Mouse (Mus musculus) forebrain, embryonic 15.5 days (tissue): ENCODE measurements around the gene Slc45a1. TPM values are rescaled to one million over a fixed set of nuclear protein-coding genes. Genes with fewer than 3 reads are reported as not detected.

Experiments used
- ATAC-seq: fragments of 200-750 bp; cut with Nextera tagmentation; replicated peaks from 2 replicates; pipeline ENCODE4 v1.8.0; 2017; ENCODE audit warnings: mild to moderate bottlenecking, moderate TSS enrichment, moderate library complexity
- H3K27ac ChIP-seq: fragments of 300-500 bp; sonication (generic); replicated peaks from 2 replicates; pipeline ENCODE4 v1.5.1; 2015; ENCODE audit warnings: mild to moderate bottlenecking, inconsistent platforms
- H3K27me3 ChIP-seq: fragments of 300-500 bp; sonication (generic); 2 replicates; pipeline ENCODE4 v1.6.1; 2015; ENCODE audit warnings: inconsistent platforms
- H3K36me3 ChIP-seq: fragments of 300-500 bp; sonication (generic); 2 replicates; pipeline ENCODE4 v1.6.1; 2015; ENCODE audit warnings: mild to moderate bottlenecking, inconsistent platforms
- H3K4me1 ChIP-seq: fragments of 300-500 bp; sonication (generic); 2 replicates; pipeline ENCODE4 v1.6.1; 2015; ENCODE audit warnings: inconsistent platforms
- H3K4me2 ChIP-seq: fragments of 300-500 bp; sonication (generic); replicated peaks from 2 replicates; pipeline ENCODE4 v1.6.1; 2015; ENCODE audit warnings: mild to moderate bottlenecking, inconsistent platforms
- H3K4me3 ChIP-seq: fragments of 300-500 bp; sonication (generic); 2 replicates; pipeline ENCODE4 v1.5.1; 2015; ENCODE audit warnings: mild to moderate bottlenecking, inconsistent platforms
- H3K9ac ChIP-seq: fragments of 300-500 bp; sonication (generic); replicated peaks from 2 replicates; pipeline ENCODE4 v1.6.1; 2015; ENCODE audit warnings: mild to moderate bottlenecking, inconsistent platforms
- H3K9me3 ChIP-seq: fragments of 300-500 bp; sonication (generic); 2 replicates; pipeline ENCODE4 v1.6.1; 2016; ENCODE audit warnings: inconsistent platforms
- WGBS: fragments of 180-500 bp; shearing (Covaris S2); methylation state at CpG from one replicate; pipeline ENCODE4 v1.1.7; 2015; ENCODE audit warnings: mixed read lengths; 5-methylcytosine and 5-hydroxymethylcytosine counted together
- polyA plus RNA-seq: library from polyadenylated mRNA; unstranded; fragments of >200 nt; fragmentation: Nextera tagmentation; extraction: Ambion mirVana; gene quantifications from 2 replicates; pipeline ENCODE4 v1.2.1, GENCODE M21; 2015

Gene Slc45a1
- polyA plus RNA-seq, 1 experiment from 2014 or later, result 19.0 TPM

GRCm38 (mm10) chr4:150678789-150679188, 26.8 kb upstream of the Slc45a1 start:
- H3K4me3 ChIP-seq, result no peak overlapping the region
- no peak overlapping the region for H3K9ac ChIP-seq
- ATAC-seq, result no peak
- H3K4me1 ChIP-seq, result peaks cover 5% of the 10 kb centered on the region; the same call in 1 of the 2 replicates
- no peaks in the 10 kb centered on the region for H3K36me3 ChIP-seq
- H3K4me2 ChIP-seq, result no peak overlapping the region
- WGBS, result 97% methylated on average over 20 of the region's 20 CpGs
- H3K27ac ChIP-seq, result no peak overlapping the region
- no peaks in the 10 kb centered on the region for H3K9me3 ChIP-seq
- no peaks in the 10 kb centered on the region for H3K27me3 ChIP-seq

GRCm38 (mm10) chr4:150677846-150678224, 25.9 kb upstream of the Slc45a1 start:
- ATAC-seq, result no peak
- Histone ChIP-seq H3K9me3 (no peaks in the 10 kb centered on the region), H3K27me3 (no peaks in the 10 kb centered on the region), H3K27ac (no peak overlapping the region), H3K4me2 (no peak overlapping the region), H3K4me1 (peaks cover 5% of the 10 kb centered on the region; the same call in 1 of the 2 replicates), H3K36me3 (no peaks in the 10 kb centered on the region), H3K9ac (no peak overlapping the region), H3K4me3 (no peak overlapping the region)
- 15% methylated on average over 4 of the region's 4 CpGs for WGBS

GRCm38 (mm10) chr4:150677126-150677845, 25.3 kb upstream of the Slc45a1 start:
- Histone ChIP-seq H3K36me3 (no peaks in the 10 kb centered on the region), H3K27me3 (no peaks in the 10 kb centered on the region), H3K27ac (no peak overlapping the region), H3K4me1 (peaks cover 5% of the 10 kb centered on the region; the same call in 1 of the 2 replicates), H3K9me3 (no peaks in the 10 kb centered on the region), H3K4me3 (no peak overlapping the region), H3K4me2 (no peak overlapping the region), H3K9ac (no peak overlapping the region)
- ATAC-seq, result no peak
- WGBS, result 13% methylated on average over 10 of the region's 10 CpGs

GRCm38 (mm10) chr4:150676029-150676428, 24.1 kb upstream of the Slc45a1 start:
- 90% methylated on average over 13 of the region's 13 CpGs for WGBS
- no peaks in the 10 kb centered on the region for H3K9me3 ChIP-seq
- ATAC-seq, result no peak
- H3K4me1 ChIP-seq, result peaks cover 5% of the 10 kb centered on the region; the same call in 1 of the 2 replicates
- H3K36me3 ChIP-seq, result no peaks in the 10 kb centered on the region
- no peak overlapping the region for H3K27ac ChIP-seq
- no peak overlapping the region for H3K4me2 ChIP-seq
- H3K27me3 ChIP-seq, result no peaks in the 10 kb centered on the region
- no peak overlapping the region for H3K4me3 ChIP-seq
- H3K9ac ChIP-seq, result no peak overlapping the region

- no peak overlapping the region for H3K27ac ChIP-seq
- H3K27me3 ChIP-seq, result no peaks in the 10 kb centered on the region
- H3K4me2 ChIP-seq, result no peak overlapping the region
- no peak overlapping the region for H3K9ac ChIP-seq
- no peaks in the 10 kb centered on the region for H3K9me3 ChIP-seq
- no peaks in the 10 kb centered on the region for H3K36me3 ChIP-seq
- 92% methylated on average over 10 of the region's 10 CpGs for WGBS
- H3K4me1 ChIP-seq, result peaks cover 5% of the 10 kb centered on the region; the same call in 1 of the 2 replicates
- ATAC-seq, result no peak
- H3K4me3 ChIP-seq, result no peak overlapping the region
Observed at GRCm38 (mm10) chr4:150675274-150675673, 23.3 kb upstream of the Slc45a1 start.

- Histone ChIP-seq H3K9me3 (no peaks in the 10 kb centered on the region), H3K27ac (no peak overlapping the region), H3K4me1 (peaks cover 7% of the 10 kb centered on the region), H3K27me3 (no peaks in the 10 kb centered on the region), H3K4me3 (no peak overlapping the region), H3K9ac (no peak overlapping the region), H3K4me2 (no peak overlapping the region), H3K36me3 (no peaks in the 10 kb centered on the region)
- WGBS, result 90% methylated on average over 10 of the region's 10 CpGs
- ATAC-seq, result no peak
Observed at GRCm38 (mm10) chr4:150665806-150666205, 13.8 kb upstream of the Slc45a1 start.

- Histone ChIP-seq H3K27ac (no peak overlapping the region), H3K4me3 (no peak overlapping the region), H3K4me1 (peaks cover 7% of the 10 kb centered on the region), H3K27me3 (no peaks in the 10 kb centered on the region), H3K9ac (no peak overlapping the region), H3K4me2 (no peak overlapping the region), H3K36me3 (no peaks in the 10 kb centered on the region), H3K9me3 (no peaks in the 10 kb centered on the region)
- ATAC-seq, result no peak
- WGBS, result 77% methylated on average over 7 of the region's 7 CpGs
Observed at GRCm38 (mm10) chr4:150664726-150665125, 12.8 kb upstream of the Slc45a1 start.

- Histone ChIP-seq H3K36me3 (no peaks in the 10 kb centered on the region), H3K27me3 (no peaks in the 10 kb centered on the region), H3K4me1 (peaks cover 7% of the 10 kb centered on the region), H3K27ac (no peak overlapping the region), H3K9me3 (no peaks in the 10 kb centered on the region), H3K9ac (no peak overlapping the region), H3K4me2 (no peak overlapping the region), H3K4me3 (no peak overlapping the region)
- no peak for ATAC-seq
- WGBS, result 58% methylated on average over 12 of the region's 12 CpGs
Observed at GRCm38 (mm10) chr4:150663192-150663591, 11.2 kb upstream of the Slc45a1 start.

GRCm38 (mm10) chr4:150661886-150662285, 9.9 kb upstream of the Slc45a1 start:
- Histone ChIP-seq H3K27me3 (no peaks in the 10 kb centered on the region), H3K9me3 (no peaks in the 10 kb centered on the region), H3K4me3 (no peak overlapping the region), H3K36me3 (no peaks in the 10 kb centered on the region), H3K4me1 (peaks cover 7% of the 10 kb centered on the region), H3K4me2 (peak overlapping the region; percentile 27), H3K27ac (no peak overlapping the region), H3K9ac (peak overlapping the region; percentile 13; the same call in 1 of the 2 replicates)
- WGBS, result 5% methylated on average over 13 of the region's 13 CpGs
- no peak for ATAC-seq

GRCm38 (mm10) chr4:150659926-150660610, 8.1 kb upstream of the Slc45a1 start:
- Histone ChIP-seq H3K4me1 (peaks cover 7% of the 10 kb centered on the region), H3K27ac (no peak overlapping the region), H3K9ac (no peak overlapping the region), H3K27me3 (no peaks in the 10 kb centered on the region), H3K36me3 (no peaks in the 10 kb centered on the region), H3K9me3 (no peaks in the 10 kb centered on the region), H3K4me3 (no peak overlapping the region), H3K4me2 (no peak overlapping the region)
- no peak for ATAC-seq
- WGBS, result 81% methylated on average over 9 of the region's 9 CpGs

- H3K36me3 ChIP-seq, result no peaks in the 10 kb centered on the region
- peaks cover 13% of the 10 kb centered on the region; the same call in 1 of the 2 replicates for H3K27me3 ChIP-seq
- 81% methylated on average over 6 of the region's 6 CpGs for WGBS
- ATAC-seq, result no peak
- H3K9ac ChIP-seq, result no peak overlapping the region
- no peak overlapping the region for H3K4me2 ChIP-seq
- H3K4me3 ChIP-seq, result no peak overlapping the region
- no peaks in the 10 kb centered on the region for H3K9me3 ChIP-seq
- H3K4me1 ChIP-seq, result peaks cover 12% of the 10 kb centered on the region
- no peak overlapping the region for H3K27ac ChIP-seq
Observed at GRCm38 (mm10) chr4:150656504-150656903, 4.5 kb upstream of the Slc45a1 start.

GRCm38 (mm10) chr4:150655989-150656388, 4.0 kb upstream of the Slc45a1 start:
- H3K4me3 ChIP-seq, result no peak overlapping the region
- H3K27me3 ChIP-seq, result peaks cover 13% of the 10 kb centered on the region; the same call in 1 of the 2 replicates
- no peaks in the 10 kb centered on the region for H3K9me3 ChIP-seq
- peak; percentile 68 for ATAC-seq
- no peak overlapping the region for H3K4me2 ChIP-seq
- H3K27ac ChIP-seq, result no peak overlapping the region
- no peaks in the 10 kb centered on the region for H3K36me3 ChIP-seq
- peaks cover 13% of the 10 kb centered on the region for H3K4me1 ChIP-seq
- WGBS, result 5% methylated on average over 17 of the region's 17 CpGs
- no peak overlapping the region for H3K9ac ChIP-seq
